Mouse (Mus musculus) mammary gland, adult 2 months (tissue): ENCODE measurements around the gene Bfsp1. TPM values are rescaled to one million over a fixed set of nuclear protein-coding genes. Genes with fewer than 3 reads are reported as not detected.

Source experiments
- polyA plus RNA-seq: library from polyadenylated mRNA; depleted of rRNA; stranded (reverse); fragments of >200 nt; gene quantifications from 2 replicates; pipeline ENCODE4 v1.2.3, GENCODE M21; 2012; ENCODE audit warnings: low replicate concordance; rRNA removed

Bfsp1 gene
- polyA plus RNA-seq, result 0.34 and 0.80 TPM in 2 replicates

GRCm38 (mm10) chr2:143862484-143863231 lies at the start of gene Bfsp1:
Bfsp1 (minus strand) TSS chr2:143863173.

Other genes starting within 250 kb of the Bfsp1 start
- gene Dstn, start 52.1 kb upstream of the Bfsp1 start, polyA plus RNA-seq, result 14.5 and 36.0 TPM in 2 replicates
- gene Rrbp1, start 148.1 kb upstream of the Bfsp1 start, polyA plus RNA-seq, result 56.8 and 58.8 TPM in 2 replicates
- gene Banf2, start 169.9 kb upstream of the Bfsp1 start, polyA plus RNA-seq, result not detected in 2 replicates